Mouse (Mus musculus): ENCODE data around the gene Aurkaip1.

The Aurkaip1 gene

DNA sequence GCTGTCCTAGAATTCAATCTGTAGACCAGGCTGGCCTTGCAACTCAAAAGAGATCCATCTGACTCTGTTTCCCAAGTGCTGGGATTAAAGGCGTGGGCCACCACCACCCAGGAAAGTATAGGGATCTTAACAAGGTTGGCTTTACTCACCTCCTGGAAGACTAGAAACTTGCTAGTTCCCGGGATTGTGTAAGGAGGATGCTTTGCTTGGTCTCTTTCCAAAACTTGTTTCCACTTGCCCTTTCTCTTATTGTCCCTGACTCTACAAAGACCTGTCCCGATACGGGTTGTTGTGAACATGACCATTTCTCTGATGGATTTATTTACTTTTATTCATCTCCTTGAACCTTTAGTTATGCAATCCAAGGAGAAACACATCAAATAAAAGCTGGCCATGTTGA, 1.2 kb upstream of the Aurkaip1 start:
- in situ Hi-C loops (cut with MboI, MseI), result no loop called here

GRCm38 (mm10) chr4:155830596-155830995, 476 bp upstream of the Aurkaip1 start:
- in situ Hi-C loops (cut with MboI, MseI), result no loop called here

- in situ Hi-C loops (cut with MboI, MseI), result no loop called here
Measured at GRCm38 (mm10) chr4:155831831-155832230, 759 bp downstream of the Aurkaip1 start.

DNA sequence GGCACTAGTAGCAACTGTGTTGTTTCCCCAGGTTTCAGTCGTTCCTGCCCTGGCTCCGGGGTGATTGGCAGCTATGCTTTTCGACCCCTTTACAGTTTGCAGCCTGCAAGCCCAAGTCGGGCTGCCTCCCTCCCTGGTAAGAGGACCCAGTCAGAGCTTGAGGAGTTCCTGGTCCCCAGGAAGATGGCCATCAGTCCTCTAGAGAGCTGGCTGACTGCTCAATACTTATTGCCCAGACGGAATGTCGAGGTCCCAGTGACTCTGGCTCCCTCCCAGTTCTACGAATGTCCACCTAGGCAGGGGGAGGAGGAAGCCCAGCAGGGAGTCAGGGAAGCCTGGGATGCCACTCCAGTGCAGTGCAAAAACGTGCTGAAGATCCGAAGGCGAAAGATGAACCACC, 1.2 kb downstream of the Aurkaip1 start:
- in situ Hi-C loops (cut with MboI, MseI), result no loop called here

DNA sequence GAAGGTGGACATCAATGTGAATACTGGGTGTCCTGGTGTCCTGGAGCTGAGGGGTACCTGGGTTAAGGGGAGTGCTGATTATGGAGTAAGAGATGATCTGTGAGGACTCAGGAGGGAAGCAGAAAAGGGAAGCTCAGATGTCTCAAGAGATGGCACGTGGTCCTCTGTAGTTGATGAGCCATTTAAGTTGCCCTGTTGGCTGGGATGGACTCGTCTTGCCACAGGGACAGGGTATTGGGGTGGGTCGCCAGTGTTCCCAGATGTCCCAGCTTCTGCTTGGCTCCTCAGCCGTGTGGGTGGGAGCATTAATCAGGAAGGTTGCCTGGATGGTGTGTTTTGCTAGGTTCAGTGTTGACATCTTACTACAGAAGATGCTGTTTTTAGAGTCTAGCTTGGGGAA, 2.2 kb downstream of the Aurkaip1 start:
- in situ Hi-C loops (cut with MboI, MseI), result no loop called here

- in situ Hi-C loops (cut with MboI, MseI), result no loop called here
Measured at GRCm38 (mm10) chr4:155833836-155834235, 2.8 kb downstream of the Aurkaip1 start.

DNA sequence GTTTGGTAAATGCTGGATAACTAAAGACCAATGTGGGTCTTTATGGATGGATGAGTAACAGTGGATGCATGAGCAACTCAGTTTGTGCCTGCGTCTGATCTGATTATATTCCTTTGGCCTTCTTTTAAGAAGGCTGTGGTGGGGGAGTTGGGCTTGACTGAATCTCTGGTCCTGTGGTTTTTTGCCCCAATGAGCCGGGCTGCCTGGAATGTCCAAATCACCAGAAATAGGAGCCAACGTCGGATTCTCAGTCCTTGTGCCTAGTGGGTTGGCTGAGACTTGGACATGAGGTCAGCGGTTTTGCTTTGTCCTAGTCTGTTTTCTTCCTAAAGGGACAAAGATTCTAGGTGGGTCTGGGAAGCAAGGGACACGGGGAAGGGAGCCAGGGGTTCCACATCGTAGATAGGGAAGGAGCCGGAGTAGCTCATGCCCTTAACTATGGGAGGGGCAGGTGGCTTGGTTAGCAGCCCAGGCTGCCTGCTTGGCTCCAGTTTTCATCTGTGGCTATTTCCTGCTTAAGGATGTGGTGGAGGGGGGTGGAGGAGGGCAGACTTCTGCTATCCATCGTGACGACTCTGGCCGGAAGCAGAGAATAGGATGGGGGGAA, 6.4 kb downstream of the Aurkaip1 start:
- in situ Hi-C loops (cut with MboI, MseI), result no loop called here

DNA sequence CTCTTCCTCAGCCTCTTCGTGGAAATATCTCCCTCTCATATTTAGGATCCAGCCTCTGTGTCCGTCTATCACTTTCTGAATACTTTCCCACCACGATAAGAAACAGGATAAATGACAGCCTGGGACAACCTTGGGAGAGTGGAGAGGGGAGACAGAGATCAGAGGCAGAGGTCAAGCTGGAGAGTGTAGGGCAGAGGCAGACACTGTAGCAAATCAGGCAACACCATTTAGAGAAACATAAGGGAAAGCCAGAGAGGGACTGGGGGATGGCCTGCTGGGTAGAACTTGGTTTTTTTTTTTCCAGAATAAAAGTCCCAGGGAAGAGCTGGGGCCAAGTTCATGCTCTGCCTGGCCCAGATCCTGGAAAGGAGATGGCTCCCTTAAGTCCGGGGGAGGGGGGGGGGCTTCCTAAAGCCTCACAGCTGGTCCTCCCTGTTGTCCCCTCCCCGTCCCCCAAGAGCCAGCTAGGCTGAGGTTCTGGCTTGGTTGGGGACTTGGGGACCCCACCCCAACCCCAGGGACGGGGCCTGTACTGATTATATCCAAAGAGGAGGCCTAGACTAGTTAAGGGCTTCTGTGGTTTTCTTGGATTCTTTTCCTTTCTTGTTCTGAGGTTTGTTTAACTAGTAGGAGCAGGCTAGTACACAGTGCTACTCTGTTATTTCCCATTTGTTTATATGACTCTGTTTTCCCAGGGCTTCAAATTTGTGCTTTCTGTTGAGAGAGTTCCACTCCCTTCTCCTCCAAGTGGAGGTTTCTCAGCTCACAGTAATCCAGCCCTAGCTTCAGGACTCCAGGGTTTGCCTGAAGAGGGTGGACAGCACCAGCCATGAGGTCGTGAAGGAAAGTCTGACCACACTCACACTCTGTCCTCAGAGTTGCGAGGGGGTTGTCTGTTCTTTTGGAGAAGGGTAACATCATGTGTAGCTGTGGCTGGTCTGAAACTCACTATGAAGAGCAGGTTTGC, 7.4 kb downstream of the Aurkaip1 start:
- in situ Hi-C loops (cut with MboI, MseI), result no loop called here

GRCm38 (mm10) chr4:155839483-155839910, 8.4 kb downstream of the Aurkaip1 start, which contains the start of gene Mxra8:
Gene Mxra8 (plus strand): TSS chr4:155839680.
- in situ Hi-C loops (cut with MboI, MseI), result no loop called here

DNA sequence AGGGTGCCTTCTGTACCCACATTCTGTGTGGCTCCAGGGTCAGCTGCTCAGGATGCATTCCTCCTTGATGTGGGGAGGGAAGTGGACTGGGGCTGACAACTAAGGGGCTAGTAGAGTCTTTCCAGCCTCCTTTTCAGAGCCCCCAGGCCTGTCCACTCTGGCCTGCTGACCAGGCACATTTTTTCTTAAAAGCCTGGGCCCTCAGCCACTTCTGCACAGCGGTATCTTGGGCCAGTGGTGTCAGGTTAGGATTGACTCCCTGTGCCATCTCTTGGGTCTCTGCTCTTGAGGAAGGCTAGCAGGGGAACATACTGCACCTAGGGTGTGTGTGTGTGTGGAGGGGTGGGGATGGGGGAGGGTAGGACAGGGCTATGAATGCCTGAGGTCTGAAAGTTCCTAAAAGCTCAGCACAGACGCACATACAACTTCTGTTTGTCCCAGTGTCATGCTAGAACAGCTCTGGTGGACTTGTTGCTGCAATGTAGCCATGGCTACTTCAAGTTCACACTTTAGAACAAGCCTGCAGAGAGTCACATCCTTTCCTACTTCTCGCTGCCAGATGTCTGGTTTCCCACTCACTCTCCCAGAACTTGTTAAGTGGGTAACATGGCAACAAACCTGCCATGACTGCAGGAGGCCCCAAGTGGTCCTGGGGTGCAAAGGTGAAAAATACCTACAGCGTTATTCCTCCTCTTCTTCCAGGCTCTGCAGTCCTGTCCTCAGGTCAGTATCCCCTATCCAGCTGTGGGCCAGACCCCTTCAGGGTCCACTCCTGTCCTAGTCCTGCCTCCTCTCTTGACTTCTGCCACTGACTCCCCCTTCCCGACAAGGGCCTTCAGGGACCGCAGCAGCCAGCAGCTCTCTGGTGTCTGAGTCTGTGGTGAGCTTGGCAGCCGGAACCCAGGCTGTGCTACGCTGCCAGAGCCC, 9.3 kb downstream of the Aurkaip1 start:
- in situ Hi-C loops (cut with MboI, MseI), result no loop called here

- in situ Hi-C loops (cut with MboI, MseI), result no loop called here
Measured at GRCm38 (mm10) chr4:155841003-155841454, 10.0 kb downstream of the Aurkaip1 start.

DNA sequence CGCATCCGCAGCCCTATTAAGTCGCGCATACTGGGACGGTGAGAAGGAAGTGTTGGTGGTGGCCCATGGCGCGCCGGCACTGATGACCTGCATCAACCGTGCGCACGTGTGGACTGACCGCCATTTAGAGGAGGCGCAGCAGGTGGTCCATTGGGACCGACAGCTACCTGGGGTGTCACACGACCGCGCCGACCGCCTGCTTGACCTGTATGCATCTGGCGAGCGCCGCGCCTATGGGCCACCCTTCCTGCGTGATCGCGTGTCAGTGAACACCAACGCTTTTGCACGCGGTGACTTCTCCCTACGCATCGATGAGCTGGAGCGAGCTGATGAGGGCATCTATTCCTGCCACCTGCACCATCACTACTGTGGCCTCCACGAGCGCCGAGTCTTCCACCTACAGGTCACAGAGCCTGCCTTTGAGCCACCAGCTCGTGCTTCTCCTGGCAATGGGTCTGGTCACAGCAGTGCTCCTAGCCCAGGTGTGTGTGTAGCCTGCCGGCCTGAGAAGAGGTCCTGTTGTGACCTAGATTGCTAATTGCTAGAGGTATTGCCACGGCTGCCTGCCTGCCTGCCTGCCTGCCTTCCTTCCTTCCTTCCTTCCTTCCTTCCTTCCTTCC, 10.7 kb downstream of the Aurkaip1 start:
- in situ Hi-C loops (cut with MboI, MseI), result no loop called here

DNA sequence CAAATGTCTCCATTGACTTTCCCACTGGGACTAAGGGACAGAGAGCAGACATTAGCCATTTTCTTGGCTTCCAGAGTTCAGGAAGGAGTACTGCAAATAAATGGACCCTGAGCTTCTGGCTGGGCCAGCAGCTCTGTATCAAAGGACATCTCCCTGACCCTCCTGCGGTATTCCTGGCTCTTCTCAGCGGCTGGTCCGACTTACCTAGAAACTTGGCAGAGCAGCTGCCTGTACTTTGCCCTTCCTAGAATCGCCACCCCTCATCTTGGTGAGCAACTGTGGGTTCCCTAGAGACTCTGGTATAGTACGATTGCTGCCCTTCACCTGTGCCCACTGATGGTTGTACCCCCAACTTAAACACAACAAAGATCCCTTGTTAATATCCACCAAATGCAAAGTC, 12.2 kb downstream of the Aurkaip1 start:
- in situ Hi-C loops (cut with MboI, MseI), result no loop called here

DNA sequence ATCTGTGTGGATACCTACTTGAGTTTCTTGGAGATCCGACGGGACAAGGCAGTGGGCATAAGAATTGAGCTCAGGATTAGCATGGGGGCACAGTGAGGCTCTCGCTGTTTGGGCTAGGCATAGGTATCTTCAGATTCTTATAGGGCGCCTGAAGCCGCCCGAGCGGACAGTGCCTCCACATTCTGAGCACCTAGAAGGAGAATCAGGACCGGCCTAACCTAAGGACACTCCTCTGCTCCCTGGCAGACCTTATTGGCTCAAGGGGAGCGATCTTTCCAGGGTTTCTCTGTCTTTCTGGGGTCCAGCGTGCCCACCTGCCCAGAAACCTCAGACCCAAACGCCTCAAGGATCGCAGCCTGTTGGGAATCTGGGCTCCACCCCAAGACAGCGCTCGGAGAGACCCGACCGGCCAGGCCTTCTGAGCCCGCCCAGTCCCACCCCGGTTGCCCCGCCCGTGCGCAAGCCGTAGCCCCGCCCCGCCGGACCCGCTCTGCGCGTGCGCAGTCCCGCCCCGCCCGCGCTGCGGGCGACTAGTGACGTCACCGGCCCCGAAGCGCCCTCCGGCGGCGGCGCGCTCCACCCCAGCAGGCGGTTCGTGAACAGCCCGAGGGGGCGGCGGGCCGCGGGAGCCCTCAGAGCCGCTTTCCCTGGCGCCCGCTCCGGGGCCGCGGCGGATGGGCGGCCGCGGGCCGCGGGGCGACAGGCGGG, 16.0 kb downstream of the Aurkaip1 start, which contains the start of gene Dvl1:
Gene Dvl1, plus strand, starts transcription at position 532 of the 708 bp plus-strand sequence.
- in situ Hi-C loops (cut with MboI, MseI), result no loop called here

GRCm38 (mm10) chr4:155847591-155848352, 16.7 kb downstream of the Aurkaip1 start:
- in situ Hi-C loops (cut with MboI, MseI), result no loop called here

- in situ Hi-C loops (cut with MboI, MseI), result no loop called here
Measured at GRCm38 (mm10) chr4:155848434-155849095, 17.5 kb downstream of the Aurkaip1 start.

DNA sequence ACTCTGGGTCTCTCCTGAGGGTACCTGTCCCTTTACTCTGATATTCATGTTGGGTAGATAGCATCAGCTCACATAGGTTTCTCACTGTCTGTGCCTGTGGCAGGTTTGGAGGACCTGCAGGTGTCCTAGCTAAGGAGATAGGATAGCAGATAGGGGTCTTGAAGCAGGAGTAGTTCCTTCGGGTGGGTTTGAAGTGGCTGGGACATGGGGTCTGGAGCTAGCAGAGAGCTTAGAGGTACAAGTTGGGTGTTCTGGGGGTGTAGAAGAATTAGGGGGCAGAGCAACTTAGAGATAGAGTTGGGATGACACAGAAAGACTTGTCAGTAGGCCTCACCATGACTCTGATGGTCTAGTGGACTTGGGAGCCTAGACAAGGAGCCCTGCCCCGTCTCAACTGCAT, 18.3 kb downstream of the Aurkaip1 start:
- in situ Hi-C loops (cut with MboI, MseI), result no loop called here

- in situ Hi-C loops (cut with MboI, MseI), result no loop called here
Measured at GRCm38 (mm10) chr4:155849792-155850451, 18.9 kb downstream of the Aurkaip1 start.

DNA sequence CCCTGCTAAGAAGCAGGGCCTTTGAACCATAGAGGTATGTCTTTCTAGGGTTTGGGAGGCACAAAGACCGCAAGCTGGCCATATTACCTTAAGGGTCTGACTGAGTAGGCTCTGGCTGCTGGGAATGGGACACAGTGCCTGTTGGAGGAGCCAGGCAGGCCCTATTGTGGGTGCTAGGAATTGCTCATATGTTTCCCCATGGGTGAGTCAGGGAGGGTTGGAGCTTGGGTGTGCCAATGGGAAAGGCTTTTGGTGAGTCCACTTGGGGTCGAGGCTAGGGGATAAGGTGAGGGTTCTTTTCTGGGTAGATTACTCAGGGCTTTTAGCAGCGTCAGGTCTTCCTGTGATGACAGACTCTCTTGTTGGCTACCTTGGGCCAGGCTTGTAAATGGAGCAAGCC, 20.3 kb downstream of the Aurkaip1 start:
- in situ Hi-C loops (cut with MboI, MseI), result no loop called here

Data from regulatory T cell (primary cell).